Mouse (Mus musculus): ENCODE measurements around the gene Zfp661.
"Not testable (repeated sequence)": the region's sequence is repeated elsewhere in the genome, so short reads cannot be mapped to it uniquely, and the experiment has no call there.

Zfp661 gene

GRCm38 (mm10) chr2:127586694-127587513 lies at the start of gene Zfp661, which contains the start of gene Mrps5:
Gene Zfp661, minus strand, starts transcription at chr2:127587094.
Gene Mrps5, plus strand, starts transcription at chr2:127587222.
- DNase-seq (ENCODE audit: low read depth) = peak; percentile 56

GRCm38 (mm10) chr2:127635581-127635980 lies 48.7 kb upstream of the Zfp661 start:
- DNase-seq (ENCODE audit: low read depth) = no peak

- DNase-seq (ENCODE audit: low read depth) = no peak
These were observed 45.7 kb upstream of the Zfp661 start for GRCm38 (mm10) chr2:127632601-127633000.

- no peak for DNase-seq (ENCODE audit: low read depth)
These were observed 41.2 kb upstream of the Zfp661 start for GRCm38 (mm10) chr2:127627990-127628570.

GRCm38 (mm10) chr2:127627354-127627753 lies 40.5 kb upstream of the Zfp661 start:
- no peak for DNase-seq (ENCODE audit: low read depth)

- DNase-seq (ENCODE audit: low read depth) = no peak
These were observed 38.8 kb upstream of the Zfp661 start for GRCm38 (mm10) chr2:127625659-127626058.

- no peak for DNase-seq (ENCODE audit: low read depth)
These were observed 37.9 kb upstream of the Zfp661 start for GRCm38 (mm10) chr2:127624786-127625185.

- no peak for DNase-seq (ENCODE audit: low read depth)
These were observed 35.2 kb upstream of the Zfp661 start for GRCm38 (mm10) chr2:127622065-127622464.

GRCm38 (mm10) chr2:127619311-127619710 lies 32.4 kb upstream of the Zfp661 start:
- no peak for DNase-seq (ENCODE audit: low read depth)

GRCm38 (mm10) chr2:127612288-127612687 lies 25.4 kb upstream of the Zfp661 start:
- no peak for DNase-seq (ENCODE audit: low read depth)

- no peak for DNase-seq (ENCODE audit: low read depth)
These were observed 24.5 kb upstream of the Zfp661 start for GRCm38 (mm10) chr2:127611386-127611785.

- DNase-seq (ENCODE audit: low read depth) = no peak
These were observed 22.1 kb upstream of the Zfp661 start for GRCm38 (mm10) chr2:127608986-127609385.

GRCm38 (mm10) chr2:127608234-127608633 lies 21.3 kb upstream of the Zfp661 start:
- DNase-seq (ENCODE audit: low read depth) = no peak

- no peak for DNase-seq (ENCODE audit: low read depth)
These were observed 18.3 kb upstream of the Zfp661 start for GRCm38 (mm10) chr2:127605203-127605602.

- DNase-seq (ENCODE audit: low read depth) = not testable (repeated sequence)
These were observed 16.5 kb upstream of the Zfp661 start for GRCm38 (mm10) chr2:127603383-127603782.

- DNase-seq (ENCODE audit: low read depth) = no peak
These were observed 3.9 kb upstream of the Zfp661 start for GRCm38 (mm10) chr2:127590840-127591239.

GRCm38 (mm10) chr2:127590204-127590603 lies 3.3 kb upstream of the Zfp661 start:
- DNase-seq (ENCODE audit: low read depth) = no peak

GRCm38 (mm10) chr2:127588897-127589296 lies 2.0 kb upstream of the Zfp661 start:
- DNase-seq (ENCODE audit: low read depth) = no peak

- no peak for DNase-seq (ENCODE audit: low read depth)
These were observed 585 bp upstream of the Zfp661 start for GRCm38 (mm10) chr2:127587514-127587844.

- peak; percentile 82 for DNase-seq (ENCODE audit: low read depth)
These were observed 2.4 kb downstream of the Zfp661 start for GRCm38 (mm10) chr2:127584436-127584858.

GRCm38 (mm10) chr2:127573322-127573721 lies 13.6 kb downstream of the Zfp661 start:
- DNase-seq (ENCODE audit: low read depth) = peak; percentile 90

- peak; percentile 50 for DNase-seq (ENCODE audit: low read depth)
These were observed 27.6 kb downstream of the Zfp661 start for GRCm38 (mm10) chr2:127559070-127559966.

Data from fibroblast of lung, adult 2 months (primary cell).